Mouse (Mus musculus): ENCODE measurements around the gene Hsd3b5. TPM values are rescaled to one million over a fixed set of nuclear protein-coding genes. Genes with fewer than 3 reads are reported as not detected.
"Not testable (repeated sequence)": the region's sequence is repeated elsewhere in the genome, so short reads cannot be mapped to it uniquely, and the experiment has no call there.

The Hsd3b5 gene
- polyA plus RNA-seq, 1 experiment from 2014 or later: not detected

DNA sequence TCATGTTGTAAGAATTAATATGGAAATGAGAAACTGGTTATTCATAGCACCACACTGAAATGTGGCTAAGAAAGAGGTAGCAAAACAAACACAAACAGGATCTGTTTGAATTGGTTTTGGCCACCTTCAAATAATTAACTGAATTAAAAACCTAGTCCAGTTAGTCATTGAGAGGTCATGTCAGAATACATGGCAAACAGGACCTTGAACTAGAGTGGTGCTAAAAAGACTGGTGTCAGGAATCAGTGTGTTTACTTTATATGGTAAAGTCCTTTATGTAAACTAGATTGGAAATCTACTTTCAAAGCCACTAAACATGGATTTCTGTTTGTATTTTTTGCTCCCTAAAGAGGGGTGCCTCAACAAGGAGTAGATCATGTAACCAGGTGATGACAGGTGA lies 47.4 kb downstream of the Hsd3b5 start:
- not testable (repeated sequence) for ATAC-seq (ENCODE audit: low read depth)

DNA sequence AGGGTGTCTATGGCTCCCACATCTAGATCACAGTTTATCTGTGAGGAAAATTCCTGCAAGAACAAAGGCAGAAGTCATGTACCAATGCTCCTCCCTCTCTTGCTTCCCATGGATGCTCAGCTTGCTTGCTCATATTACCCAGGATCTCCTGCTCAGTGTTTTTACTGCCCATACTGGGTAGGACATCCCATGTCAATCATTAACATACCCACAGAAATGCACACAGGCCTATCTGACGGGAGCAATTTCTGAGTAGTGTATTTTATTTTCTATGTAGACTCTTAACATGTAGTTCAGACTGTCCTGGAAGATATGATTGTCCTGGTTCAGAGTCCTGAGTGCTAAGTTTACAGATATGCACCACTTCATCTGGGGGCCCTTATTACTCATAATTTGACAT lies 47.9 kb downstream of the Hsd3b5 start:
- not testable (repeated sequence) for ATAC-seq (ENCODE audit: low read depth); H3K9me3 ChIP-seq (ENCODE audit: control insufficient read depth, low read length)
- no CpG with 5 or more reads among the region's 1 CpGs for WGBS

More for the DNA sequence above, 47.4 kb downstream of the Hsd3b5 start:
- not testable (repeated sequence) for H3K4me1 ChIP-seq (ENCODE audit: control insufficient read depth, insufficient read depth, low read length); H3K27me3 ChIP-seq (ENCODE audit: control insufficient read depth, insufficient read depth, low read length); H3K4me2 ChIP-seq (ENCODE audit: low read depth, low read length); H3K9me3 ChIP-seq (ENCODE audit: control insufficient read depth, low read length); H3K36me3 ChIP-seq (ENCODE audit: control insufficient read depth, insufficient read depth, low read length); H3K27ac ChIP-seq (ENCODE audit: low read depth, low read length); H3K4me3 ChIP-seq (ENCODE audit: low read depth, low read length); H3K9ac ChIP-seq (replicated peaks; ENCODE audit: low read depth, low read length)

GRCm38 (mm10) chr3:98581024-98581423 lies 49.0 kb downstream of the Hsd3b5 start:
- H3K9me3 ChIP-seq (ENCODE audit: control insufficient read depth, low read length); H3K4me3 ChIP-seq (ENCODE audit: low read depth, low read length); H3K36me3 ChIP-seq (ENCODE audit: control insufficient read depth, insufficient read depth, low read length); H3K27me3 ChIP-seq (ENCODE audit: control insufficient read depth, insufficient read depth, low read length); ATAC-seq (ENCODE audit: low read depth); H3K9ac ChIP-seq (replicated peaks; ENCODE audit: low read depth, low read length); H3K4me1 ChIP-seq (ENCODE audit: control insufficient read depth, insufficient read depth, low read length); H3K4me2 ChIP-seq (ENCODE audit: low read depth, low read length); H3K27ac ChIP-seq (ENCODE audit: low read depth, low read length): not testable (repeated sequence)
- WGBS: 100% methylated on average over 1 of the region's 1 CpGs

More for the DNA sequence above, 47.9 kb downstream of the Hsd3b5 start:
- not testable (repeated sequence) for H3K36me3 ChIP-seq (ENCODE audit: control insufficient read depth, insufficient read depth, low read length); H3K4me3 ChIP-seq (ENCODE audit: low read depth, low read length); H3K27me3 ChIP-seq (ENCODE audit: control insufficient read depth, insufficient read depth, low read length); H3K9ac ChIP-seq (replicated peaks; ENCODE audit: low read depth, low read length); H3K4me1 ChIP-seq (ENCODE audit: control insufficient read depth, insufficient read depth, low read length); H3K4me2 ChIP-seq (ENCODE audit: low read depth, low read length); H3K27ac ChIP-seq (ENCODE audit: low read depth, low read length)

Other genes starting within 250 kb of the Hsd3b5 start
- 21.7 and 28.9 TPM in 2 replicates for gene Zfp697, start 247.8 kb downstream of the Hsd3b5 start, polyA plus RNA-seq (2014; fragmentation: Nextera tagmentation; extraction: Ambion mirVana)
- 0.42 TPM in 1 of 2 replicates, not detected in the other for gene Gm4450, start 173.1 kb downstream of the Hsd3b5 start, polyA plus RNA-seq (2014; fragmentation: Nextera tagmentation; extraction: Ambion mirVana)
- gene Hsd3b4, start 119.7 kb downstream of the Hsd3b5 start, polyA plus RNA-seq (2014; fragmentation: Nextera tagmentation; extraction: Ambion mirVana): not detected in 2 replicates
- not detected in 2 replicates for gene Gm10681, start 41.4 kb downstream of the Hsd3b5 start, polyA plus RNA-seq (2014; fragmentation: Nextera tagmentation; extraction: Ambion mirVana)
- gene Hsd3b2, start 94.3 kb upstream of the Hsd3b5 start, polyA plus RNA-seq (2014; fragmentation: Nextera tagmentation; extraction: Ambion mirVana): not detected in 2 replicates
- gene Hsd3b3, start 132.9 kb upstream of the Hsd3b5 start, polyA plus RNA-seq (2014; fragmentation: Nextera tagmentation; extraction: Ambion mirVana): 0.62 and 0.90 TPM in 2 replicates
- 0.82 and 2.0 TPM in 2 replicates for gene Hsd3b6, start 184.2 kb upstream of the Hsd3b5 start, polyA plus RNA-seq (2014; fragmentation: Nextera tagmentation; extraction: Ambion mirVana)
- gene Hsd3b1, start 229.5 kb upstream of the Hsd3b5 start, polyA plus RNA-seq (2014; fragmentation: Nextera tagmentation; extraction: Ambion mirVana): 0.31 TPM in 1 of 2 replicates, not detected in the other